Mouse (Mus musculus) embryonic facial prominence, embryonic 14.5 days (tissue): ENCODE results near the gene Ppp1r12c. TPM values are rescaled to one million over a fixed set of nuclear protein-coding genes. Genes with fewer than 3 reads are reported as not detected.

Source experiments
- ATAC-seq: fragments of 200-750 bp; cut with Nextera tagmentation; 2 replicates; pipeline ENCODE4 v1.8.0; 2017; ENCODE audit warnings: low read depth, moderate number of reproducible peaks, moderate TSS enrichment
- DNase-seq: peaks from one replicate; pipeline ENCODE4 v3.0.0-alpha.2; 2015; ENCODE audit warnings: low spot score
- H3K27ac ChIP-seq: fragments of 300-500 bp; sonication (generic); replicated peaks from 2 replicates; pipeline ENCODE4 v1.5.1; 2014; ENCODE audit warnings: low read depth, mild to moderate bottlenecking, low read length, moderate library complexity
- H3K27me3 ChIP-seq: fragments of 300-500 bp; sonication (generic); replicated peaks from 2 replicates; pipeline ENCODE4 v1.6.1; 2014; ENCODE audit warnings: low read length; ENCODE audit not compliant: control insufficient read depth, insufficient read depth
- H3K36me3 ChIP-seq: fragments of 300-500 bp; sonication (generic); 2 replicates; pipeline ENCODE4 v1.6.1; 2014; ENCODE audit warnings: low read length, mixed read lengths; ENCODE audit not compliant: control insufficient read depth, insufficient read depth
- H3K4me1 ChIP-seq: fragments of 300-500 bp; sonication (generic); 2 replicates; pipeline ENCODE4 v1.6.1; 2014; ENCODE audit warnings: antibody characterized with exemption, low read length; ENCODE audit not compliant: control insufficient read depth, insufficient read depth
- H3K4me2 ChIP-seq: fragments of 300-500 bp; sonication (generic); 2 replicates; pipeline ENCODE4 v1.6.1; 2014; ENCODE audit warnings: low read depth, mild to moderate bottlenecking, low read length, moderate library complexity, mixed read lengths
- H3K4me3 ChIP-seq: fragments of 300-500 bp; sonication (generic); 2 replicates; pipeline ENCODE4 v1.5.1; 2014; ENCODE audit warnings: low read depth, mild to moderate bottlenecking, low read length
- H3K9ac ChIP-seq: fragments of 300-500 bp; sonication (generic); 2 replicates; pipeline ENCODE4 v1.6.1; 2014; ENCODE audit warnings: low read depth, mild to moderate bottlenecking, low read length, moderate library complexity, mixed read lengths
- H3K9me3 ChIP-seq: fragments of 300-500 bp; sonication (generic); 2 replicates; pipeline ENCODE4 v1.6.1; 2016; ENCODE audit warnings: low read length; ENCODE audit not compliant: control insufficient read depth
- WGBS: fragments of 180-500 bp; shearing (Covaris S2); extraction: QIAGEN DNeasy Blood & Tissue Kit; methylation state at CpG from one replicate; pipeline ENCODE4 v1.1.7; 2014; 5-methylcytosine and 5-hydroxymethylcytosine counted together
- polyA plus RNA-seq: library from polyadenylated mRNA; unstranded; fragments of >200 nt; fragmentation: Nextera tagmentation; extraction: Ambion mirVana; gene quantifications from 2 replicates; pipeline ENCODE4 v1.2.1, GENCODE M21; 2014

Ppp1r12c gene
- polyA plus RNA-seq, result 49.2 and 50.8 TPM in 2 replicates

GRCm38 (mm10) chr7:4501558-4502397, at the start of gene Ppp1r12c:
TSS of gene Ppp1r12c (minus strand) at chr7:4501680.
- Histone ChIP-seq H3K4me3 (peak within 1 kb of the TSS; percentile 87), H3K9me3 (no peaks in the 10 kb centered on the region), H3K27me3 (no peaks in the 10 kb centered on the region), H3K9ac (peak within 1 kb of the TSS; percentile 96), H3K27ac (peak within 1 kb of the TSS; percentile 86), H3K4me1 (peaks cover 22% of the 10 kb centered on the region), H3K4me2 (peak within 1 kb of the TSS; percentile 66), H3K36me3 (0 out of 2 replicates have a peak, but pooled peaks cover 7% of the 10 kb centered on the region)
- WGBS, result under 1% methylated on average over 35 of the region's 62 CpGs
- ATAC-seq, result peak; percentile 95
- peak; percentile 97 for DNase-seq

GRCm38 (mm10) chr7:4547221-4547641, 45.8 kb upstream of the Ppp1r12c start, which contains the start of gene Syt5:
TSS of gene Syt5 (minus strand) at chr7:4547541.
- Histone ChIP-seq H3K4me1 (peaks cover 12% of the 10 kb centered on the region; the same call in 1 of the 2 replicates), H3K4me2 (peak within 1 kb of the TSS; percentile 60), H3K9ac (peak within 1 kb of the TSS; percentile 53), H3K4me3 (peak within 1 kb of the TSS; percentile 31), H3K36me3 (no peaks in the 10 kb centered on the region), H3K27ac (no peak within 1 kb of the TSS), H3K9me3 (no peaks in the 10 kb centered on the region), H3K27me3 (no peaks in the 10 kb centered on the region)
- WGBS, result 5% methylated on average over 27 of the region's 33 CpGs
- DNase-seq (peak; percentile 44), ATAC-seq (peak; percentile 69)

GRCm38 (mm10) chr7:4546591-4547131, 45.2 kb upstream of the Ppp1r12c start:
- H3K9me3 ChIP-seq, result no peaks in the 10 kb centered on the region
- no peaks in the 10 kb centered on the region for H3K36me3 ChIP-seq
- H3K27ac ChIP-seq, result no peak overlapping the region
- H3K27me3 ChIP-seq, result no peaks in the 10 kb centered on the region
- DNase-seq (peak; percentile 71), ATAC-seq (peak; percentile 87)
- H3K4me2 ChIP-seq, result peak overlapping the region; percentile 60
- 2% methylated on average over 26 of the region's 26 CpGs for WGBS
- H3K4me3 ChIP-seq, result peak overlapping the region; percentile 31
- H3K9ac ChIP-seq, result peak overlapping the region; percentile 53
- H3K4me1 ChIP-seq, result peaks cover 12% of the 10 kb centered on the region; the same call in 1 of the 2 replicates

GRCm38 (mm10) chr7:4546050-4546449, 44.6 kb upstream of the Ppp1r12c start:
- peaks cover 12% of the 10 kb centered on the region; the same call in 1 of the 2 replicates for H3K4me1 ChIP-seq
- DNase-seq (no peak), ATAC-seq (no peak; the same call in 1 of the 2 replicates)
- H3K9ac ChIP-seq, result no peak overlapping the region
- no peaks in the 10 kb centered on the region for H3K27me3 ChIP-seq
- H3K27ac ChIP-seq, result no peak overlapping the region
- H3K36me3 ChIP-seq, result no peaks in the 10 kb centered on the region
- H3K4me2 ChIP-seq, result peak overlapping the region; percentile 60
- H3K4me3 ChIP-seq, result peak overlapping the region; percentile 31
- WGBS, result 68% methylated on average over 15 of the region's 15 CpGs
- H3K9me3 ChIP-seq, result no peaks in the 10 kb centered on the region

- H3K4me2 ChIP-seq, result no peak overlapping the region
- H3K4me1 ChIP-seq, result peaks cover 7% of the 10 kb centered on the region; the same call in 1 of the 2 replicates
- no peak for ATAC-seq
- H3K9ac ChIP-seq, result no peak overlapping the region
- WGBS, result 32% methylated on average over 17 of the region's 17 CpGs
- no peaks in the 10 kb centered on the region for H3K36me3 ChIP-seq
- no peaks in the 10 kb centered on the region for H3K9me3 ChIP-seq
- no peak overlapping the region for H3K27ac ChIP-seq
- H3K4me3 ChIP-seq, result no peak overlapping the region
- H3K27me3 ChIP-seq, result no peaks in the 10 kb centered on the region
- DNase-seq, result no peak
These were observed 40.5 kb upstream of the Ppp1r12c start for GRCm38 (mm10) chr7:4542013-4542412.

GRCm38 (mm10) chr7:4541344-4541743, 39.9 kb upstream of the Ppp1r12c start:
- H3K9ac ChIP-seq, result no peak overlapping the region
- H3K4me3 ChIP-seq, result no peak overlapping the region
- peaks cover under 1% of the 10 kb centered on the region; the same call in 1 of the 2 replicates for H3K4me1 ChIP-seq
- no peak overlapping the region for H3K27ac ChIP-seq
- DNase-seq (no peak), ATAC-seq (no peak)
- H3K9me3 ChIP-seq, result no peaks in the 10 kb centered on the region
- no peaks in the 10 kb centered on the region for H3K36me3 ChIP-seq
- H3K4me2 ChIP-seq, result no peak overlapping the region
- H3K27me3 ChIP-seq, result no peaks in the 10 kb centered on the region
- 68% methylated on average over 5 of the region's 5 CpGs for WGBS

- Histone ChIP-seq H3K4me3 (no peak overlapping the region), H3K27me3 (no peaks in the 10 kb centered on the region), H3K9me3 (no peaks in the 10 kb centered on the region), H3K9ac (no peak overlapping the region), H3K4me2 (no peak overlapping the region), H3K27ac (no peak overlapping the region), H3K4me1 (no peaks in the 10 kb centered on the region), H3K36me3 (no peaks in the 10 kb centered on the region)
- ATAC-seq (no peak), DNase-seq (no peak)
- WGBS, result 73% methylated on average over 2 of the region's 2 CpGs
These were observed 37.5 kb upstream of the Ppp1r12c start for GRCm38 (mm10) chr7:4539019-4539418.

- DNase-seq, result no peak
- Histone ChIP-seq H3K9me3 (no peaks in the 10 kb centered on the region), H3K27me3 (no peaks in the 10 kb centered on the region), H3K4me3 (no peak overlapping the region), H3K9ac (no peak overlapping the region), H3K36me3 (no peaks in the 10 kb centered on the region), H3K4me2 (no peak overlapping the region), H3K4me1 (no peaks in the 10 kb centered on the region), H3K27ac (no peak overlapping the region)
- 44% methylated on average over 4 of the region's 4 CpGs for WGBS
- no peak for ATAC-seq
These were observed 35.7 kb upstream of the Ppp1r12c start for GRCm38 (mm10) chr7:4537181-4537580.
